Mouse (Mus musculus): ENCODE data around the gene Gtpbp6.
"Not testable (repeated sequence)": the region's sequence is repeated elsewhere in the genome, so short reads cannot be mapped to it uniquely, and the experiment has no call there.

The Gtpbp6 gene

DNA sequence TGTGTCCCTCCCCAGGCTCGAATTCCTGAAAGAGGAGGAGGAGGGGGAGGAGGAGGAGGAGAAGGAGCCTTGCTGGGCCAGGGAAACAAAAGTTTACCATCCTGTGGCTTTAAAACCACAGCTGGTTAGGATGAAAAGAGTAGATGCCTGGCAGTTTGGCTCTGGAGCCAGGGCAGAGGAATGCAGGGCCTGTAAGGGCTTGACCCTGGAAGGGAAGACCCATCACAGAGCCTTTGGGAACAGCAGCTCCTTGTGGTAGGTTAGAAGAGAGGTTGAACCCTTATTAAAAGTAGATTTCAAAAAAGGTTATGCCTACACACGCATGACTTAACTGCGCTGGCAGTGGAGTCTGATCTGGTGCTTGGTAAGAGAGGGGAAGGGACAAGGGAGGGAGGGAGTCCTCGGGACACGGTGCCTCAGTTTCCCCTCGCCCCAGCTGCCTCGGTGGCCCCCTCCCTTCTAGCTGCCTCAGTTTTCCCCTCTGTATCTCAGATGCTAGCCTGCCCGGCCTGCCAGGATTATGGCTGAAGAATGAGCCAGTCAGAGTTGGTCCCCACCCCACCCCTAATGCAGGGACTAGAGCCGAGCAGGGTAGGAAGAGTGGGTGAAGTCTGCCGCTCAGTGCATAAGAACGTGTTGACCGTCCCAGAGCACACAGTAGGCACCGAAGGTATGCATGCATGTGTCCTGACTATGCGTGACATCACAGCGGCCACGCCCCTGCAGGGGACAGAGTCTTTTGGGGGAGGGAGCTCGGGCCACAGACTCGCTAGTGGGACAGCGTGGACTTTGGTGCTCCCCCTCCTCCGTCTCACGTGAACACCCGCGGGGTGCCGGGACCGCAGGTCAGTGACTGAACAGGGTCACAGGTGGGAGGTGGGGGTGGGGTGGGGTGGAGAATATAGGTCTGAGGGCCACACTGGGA lies 8.1 kb downstream of the Gtpbp6 start, which contains the start of gene Plcxd1:
Plcxd1 (plus strand) TSS at position 314 of the 925 bp plus-strand sequence.
- DNase-seq (ENCODE audit: low read depth), result no peak

DNA sequence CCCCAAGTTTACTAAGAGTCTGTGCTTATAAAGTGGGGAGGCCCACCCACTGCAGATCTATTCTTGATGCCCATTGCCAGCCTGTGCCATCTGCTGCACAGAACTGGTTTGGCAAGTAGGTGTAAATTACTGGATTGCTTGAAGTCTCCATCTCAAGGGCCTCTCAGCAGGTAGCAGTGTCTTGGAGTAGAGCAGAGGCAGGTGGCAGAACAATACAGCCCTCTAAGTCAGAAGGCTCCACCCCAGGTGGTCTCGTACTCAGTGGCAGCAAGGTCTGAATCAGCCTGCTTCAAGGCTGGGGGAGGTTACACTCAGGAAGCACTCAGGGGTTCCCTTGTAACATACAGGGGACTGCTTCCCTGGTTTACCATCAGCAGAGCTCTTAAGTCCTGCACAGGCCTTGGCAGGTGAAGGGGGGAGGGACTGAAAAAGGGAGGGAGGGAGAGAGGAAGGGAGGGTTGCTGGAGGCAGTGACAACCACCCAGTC lies 9.0 kb downstream of the Gtpbp6 start:
- no peak for DNase-seq (ENCODE audit: low read depth)

- DNase-seq (ENCODE audit: low read depth), result no peak
Observed at GRCm38 (mm10) chr5:110094847-110095213, 13.2 kb downstream of the Gtpbp6 start.

DNA sequence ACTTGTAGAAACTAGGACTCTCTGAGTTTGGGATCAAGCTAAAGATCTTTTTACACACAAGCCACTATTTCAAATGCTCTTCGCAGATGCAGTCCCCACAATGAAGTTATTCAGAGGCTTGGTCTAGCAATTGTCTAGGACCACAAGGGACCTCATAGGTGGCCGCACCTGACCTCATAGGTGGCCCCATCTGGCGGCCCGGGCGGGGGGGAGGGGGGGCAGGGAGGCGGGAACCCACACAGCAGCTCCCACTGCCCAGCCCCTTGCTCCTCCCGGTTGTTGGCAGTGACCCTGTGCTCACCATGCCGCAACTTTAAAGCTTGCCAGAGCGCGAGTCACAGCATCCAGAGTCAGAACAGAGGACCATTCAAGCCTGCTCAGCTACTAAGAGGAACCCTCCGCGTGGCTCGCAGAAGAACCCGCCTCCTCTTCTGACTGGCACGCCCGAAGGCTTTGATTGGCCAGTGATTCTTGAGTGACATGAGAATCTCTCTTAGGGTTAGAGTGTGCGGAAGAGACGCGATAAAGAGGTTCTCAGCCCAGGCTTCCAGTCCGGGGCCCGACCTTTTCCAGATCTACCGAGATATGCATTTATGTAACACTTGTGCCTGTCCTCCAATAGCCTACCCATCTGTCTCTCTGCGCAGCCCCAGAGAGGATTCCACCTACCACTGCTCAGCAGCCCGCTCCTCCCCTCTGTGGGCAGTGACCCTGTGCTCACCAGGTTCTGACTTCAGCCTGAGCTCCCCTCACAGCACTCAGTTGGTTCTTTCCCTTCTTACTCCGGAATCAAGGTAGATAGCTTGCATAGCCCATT lies 13.8 kb downstream of the Gtpbp6 start, which contains the start of gene Gm35315:
Gm35315 (minus strand) TSS at position 391 of the 817 bp plus-strand sequence.
- peak; percentile 88 for DNase-seq (ENCODE audit: low read depth)

DNA sequence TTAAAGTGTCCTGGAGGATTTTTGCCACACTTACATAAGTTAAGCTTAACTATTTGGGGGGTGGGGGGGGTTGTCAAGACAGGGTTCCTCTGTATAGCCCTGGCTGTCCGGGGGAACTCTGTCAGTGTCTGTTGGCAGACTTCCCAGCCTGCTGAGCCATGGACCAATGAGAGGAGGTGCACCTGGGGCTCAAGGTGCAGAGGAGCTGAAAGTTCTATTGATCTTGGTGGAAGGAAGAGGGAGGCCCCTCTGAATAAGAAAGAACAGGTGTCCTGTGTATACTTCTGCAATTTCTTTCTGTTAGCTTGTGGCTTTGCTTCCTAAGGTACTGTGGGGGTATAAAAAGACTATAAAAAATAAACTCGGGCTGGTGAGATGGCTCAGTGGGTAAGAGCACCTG lies 16.5 kb downstream of the Gtpbp6 start:
- DNase-seq (ENCODE audit: low read depth), result no peak

DNA sequence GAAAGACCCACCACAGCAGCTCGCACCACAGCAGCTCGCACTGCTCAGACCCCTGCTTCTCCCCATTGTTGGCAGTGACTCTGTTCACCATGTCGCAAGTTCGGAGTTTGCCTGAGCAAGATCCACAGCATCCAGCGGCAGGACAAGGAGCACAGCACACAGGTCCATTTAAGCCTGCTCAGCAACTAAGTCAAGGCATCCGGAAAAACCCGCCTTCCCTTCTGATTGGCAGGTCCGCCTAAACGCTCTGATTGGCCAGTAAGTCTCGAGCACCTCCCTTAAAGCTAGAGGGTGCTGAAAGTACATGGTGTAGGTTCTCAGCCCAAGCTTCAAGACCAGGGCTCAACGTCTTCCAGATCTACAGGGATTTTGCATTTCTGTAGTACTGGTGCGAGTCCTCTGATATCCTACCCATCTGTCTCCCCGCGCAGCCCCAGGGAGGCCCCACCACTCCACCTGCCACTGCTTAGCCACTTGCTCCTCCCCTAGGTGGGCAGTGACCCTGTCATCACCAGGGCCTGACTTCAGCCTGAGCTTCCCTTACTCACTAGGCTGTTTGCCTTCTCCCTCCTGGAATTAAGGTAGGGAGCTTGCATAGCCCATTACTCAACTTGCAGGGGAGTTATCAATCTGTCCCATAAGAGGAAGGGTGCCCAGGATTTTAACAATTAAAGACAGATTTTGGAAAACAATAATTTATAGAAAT lies 21.7 kb downstream of the Gtpbp6 start:
- no peak for DNase-seq (ENCODE audit: low read depth)

DNA sequence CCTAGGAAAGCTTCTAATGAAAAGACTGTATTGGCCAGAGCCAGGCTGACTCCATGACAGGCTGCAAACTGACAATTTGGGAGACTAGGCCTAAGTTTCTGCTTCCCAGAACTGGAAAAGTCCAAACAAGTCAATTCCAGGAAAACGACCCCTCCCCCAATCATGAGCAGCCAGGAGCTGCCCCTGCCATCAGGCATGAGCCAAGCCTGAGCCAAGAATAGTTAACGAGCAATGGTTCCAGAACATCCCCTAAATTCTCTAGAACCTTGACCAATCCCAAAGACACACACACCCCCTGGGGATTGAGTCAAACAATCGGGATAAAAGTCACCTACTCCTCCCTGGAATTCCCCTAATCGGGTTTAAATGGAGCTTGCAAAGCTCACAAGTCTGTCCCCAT lies 25.0 kb downstream of the Gtpbp6 start:
- no peak for DNase-seq (ENCODE audit: low read depth)

DNA sequence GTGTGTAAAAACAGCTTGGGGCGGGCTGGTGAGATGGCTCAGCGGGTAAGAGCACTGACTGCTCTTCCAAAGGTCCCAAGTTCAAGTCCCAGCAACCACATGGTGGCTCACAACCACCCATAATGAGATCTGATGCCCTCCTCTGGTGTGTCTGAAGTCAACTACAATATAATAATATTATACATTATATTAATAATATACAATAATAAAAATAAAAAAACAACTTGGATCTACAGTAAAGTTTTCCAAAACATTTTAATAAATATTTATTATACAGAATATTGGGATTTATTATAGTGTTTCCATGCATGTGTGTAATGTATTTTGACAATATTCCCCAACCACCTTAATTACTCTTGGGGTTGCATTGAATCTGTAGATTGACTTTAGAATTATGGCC lies 35.6 kb downstream of the Gtpbp6 start, which contains the start of gene Gm17655:
Gm17655 (minus strand) TSS at position 101 of the 400 bp plus-strand sequence.
- not testable (repeated sequence) for DNase-seq (ENCODE audit: low read depth)

DNA sequence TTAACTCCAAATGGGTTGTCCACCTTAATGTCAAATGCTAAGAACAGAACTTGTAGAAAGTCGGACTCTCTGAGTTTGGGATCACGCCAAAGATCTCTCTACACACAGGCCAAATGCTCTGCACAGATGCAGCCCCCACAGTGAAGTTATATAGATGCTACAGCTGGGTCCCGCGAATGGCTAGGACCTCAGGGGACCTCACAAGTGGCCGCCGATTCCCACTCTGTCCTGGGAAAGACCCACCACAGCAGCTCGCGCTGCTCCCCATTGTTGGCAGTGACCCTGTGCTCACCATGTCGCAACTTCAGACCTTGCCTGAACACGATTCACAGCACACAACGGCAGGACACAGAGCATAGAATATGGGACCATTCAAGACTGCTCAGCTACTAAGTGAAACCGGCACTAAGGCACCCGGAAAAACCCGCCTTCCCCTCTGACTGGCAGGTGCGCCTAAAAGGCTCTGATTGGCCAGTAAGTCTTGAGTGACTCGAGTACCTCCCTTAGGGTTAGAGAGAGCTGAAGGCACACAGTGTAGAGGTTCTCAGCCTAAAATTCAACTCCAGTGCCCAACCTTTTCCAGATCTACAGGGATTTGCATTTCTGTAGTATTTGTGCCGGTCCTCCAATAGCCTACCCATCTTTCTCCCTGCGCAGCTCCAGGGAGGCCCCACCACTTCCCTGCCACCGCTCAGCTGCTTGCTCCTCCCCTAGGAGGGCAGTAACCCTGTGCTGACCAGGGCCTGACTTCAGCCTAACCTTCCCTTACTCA lies 50.2 kb downstream of the Gtpbp6 start:
- DNase-seq (ENCODE audit: low read depth), result peak; percentile 86

Data from fibroblast of lung, adult 2 months (primary cell).